Mouse (Mus musculus) Muller cell, postnatal 12 days (primary cell): Measurements from ENCODE around the gene Haspin.

Experiments used
- DNase-seq: peaks from one replicate; pipeline ENCODE4 v3.0.0-alpha.2; 2015; ENCODE audit errors: inconsistent ontology term

Haspin gene

GRCm38 (mm10) chr11:73087700-73088480, 50.2 kb downstream of the Haspin start:
- DNase-seq, result peak; percentile 95
